Mouse (Mus musculus): Measurements from ENCODE around the gene Pdzd2. TPM values are rescaled to one million over a fixed set of nuclear protein-coding genes. Genes with fewer than 3 reads are reported as not detected.

Gene Pdzd2
- total RNA-seq, 2 experiments from 2014 or later: 0.27 TPM; not detected in 1

GRCm38 (mm10) chr15:12364096-12364495, 375.6 kb downstream of the Pdzd2 start:
- no peak for ATAC-seq (replicated peaks; ENCODE audit: poor library complexity)

GRCm38 (mm10) chr15:12362701-12363040, 377.1 kb downstream of the Pdzd2 start:
- ATAC-seq (replicated peaks; ENCODE audit: poor library complexity): no peak

- no peak for ATAC-seq (replicated peaks; ENCODE audit: poor library complexity)
These were observed 377.6 kb downstream of the Pdzd2 start for GRCm38 (mm10) chr15:12362001-12362700.

GRCm38 (mm10) chr15:12360519-12361212, 379.1 kb downstream of the Pdzd2 start:
- no peak for ATAC-seq (replicated peaks; ENCODE audit: poor library complexity)

GRCm38 (mm10) chr15:12358384-12358783, 381.3 kb downstream of the Pdzd2 start:
- no peak for ATAC-seq (replicated peaks; ENCODE audit: poor library complexity)

GRCm38 (mm10) chr15:12357459-12357858, 382.3 kb downstream of the Pdzd2 start:
- ATAC-seq (replicated peaks; ENCODE audit: poor library complexity): no peak

GRCm38 (mm10) chr15:12355907-12356306, 383.8 kb downstream of the Pdzd2 start:
- ATAC-seq (replicated peaks; ENCODE audit: poor library complexity): peak; percentile 38

- no peak for ATAC-seq (replicated peaks; ENCODE audit: poor library complexity)
These were observed 384.5 kb downstream of the Pdzd2 start for GRCm38 (mm10) chr15:12355261-12355660.

GRCm38 (mm10) chr15:12354281-12354810, 385.4 kb downstream of the Pdzd2 start:
- ATAC-seq (replicated peaks; ENCODE audit: poor library complexity): 0 out of 2 replicates have a peak, but pooled peaks have one; percentile 45

- no peak for ATAC-seq (replicated peaks; ENCODE audit: poor library complexity)
These were observed 388.3 kb downstream of the Pdzd2 start for GRCm38 (mm10) chr15:12351470-12351869.

- ATAC-seq (replicated peaks; ENCODE audit: poor library complexity): peak; percentile 55; the same call in 1 of the 2 replicates
These were observed 389.9 kb downstream of the Pdzd2 start for GRCm38 (mm10) chr15:12349840-12350239.

GRCm38 (mm10) chr15:12348950-12349349, 390.8 kb downstream of the Pdzd2 start:
- peak; percentile 46; the same call in 1 of the 2 replicates for ATAC-seq (replicated peaks; ENCODE audit: poor library complexity)

GRCm38 (mm10) chr15:12346916-12347315, 392.8 kb downstream of the Pdzd2 start:
- no peak for ATAC-seq (replicated peaks; ENCODE audit: poor library complexity)

GRCm38 (mm10) chr15:12341401-12341758, 398.3 kb downstream of the Pdzd2 start:
- ATAC-seq (replicated peaks; ENCODE audit: poor library complexity): 0 out of 2 replicates have a peak, but pooled peaks have one; percentile 0

- ATAC-seq (replicated peaks; ENCODE audit: poor library complexity): peak; percentile 30
These were observed 399.0 kb downstream of the Pdzd2 start for GRCm38 (mm10) chr15:12340536-12341400.

- ATAC-seq (replicated peaks; ENCODE audit: poor library complexity): peak; percentile 15
These were observed 402.0 kb downstream of the Pdzd2 start for GRCm38 (mm10) chr15:12337779-12338137.

GRCm38 (mm10) chr15:12337030-12337778, 402.5 kb downstream of the Pdzd2 start:
- peak; percentile 77 for ATAC-seq (replicated peaks; ENCODE audit: poor library complexity)

- no peak for ATAC-seq (replicated peaks; ENCODE audit: poor library complexity)
These were observed 405.3 kb downstream of the Pdzd2 start for GRCm38 (mm10) chr15:12334381-12334780.

- no peak for ATAC-seq (replicated peaks; ENCODE audit: poor library complexity)
These were observed 408.4 kb downstream of the Pdzd2 start for GRCm38 (mm10) chr15:12331300-12331699.

GRCm38 (mm10) chr15:12330892-12331291, 408.8 kb downstream of the Pdzd2 start:
- peak; percentile 57 for ATAC-seq (replicated peaks; ENCODE audit: poor library complexity)
